Mouse (Mus musculus): ENCODE data around the gene Ly6g5b. TPM values are rescaled to one million over a fixed set of nuclear protein-coding genes. Genes with fewer than 3 reads are reported as not detected.

The Ly6g5b gene
- polyA plus RNA-seq, 1 experiment from 2014 or later = 0.49 TPM

GRCm38 (mm10) chr17:35097164-35097655 lies 18.0 kb downstream of the Ly6g5b start:
- Histone ChIP-seq H3K4me1 (ENCODE audit: control insufficient read depth, insufficient read depth, low read length) (no peaks in the 10 kb centered on the region), H3K9me3 (ENCODE audit: control insufficient read depth, low read depth, low read length) (no peaks in the 10 kb centered on the region), H3K36me3 (ENCODE audit: control insufficient read depth, insufficient read depth, low read length) (peaks cover 78% of the 10 kb centered on the region), H3K4me3 (ENCODE audit: low read depth, low read length) (no peak overlapping the region), H3K27me3 (ENCODE audit: control insufficient read depth, insufficient read depth, low read length) (no peaks in the 10 kb centered on the region), H3K9ac (replicated peaks; ENCODE audit: low read depth, low read length) (no peak overlapping the region), H3K4me2 (replicated peaks; ENCODE audit: low read depth, low read length) (no peak overlapping the region), H3K27ac (ENCODE audit: low read length) (no peak overlapping the region)
- no peak for ATAC-seq (ENCODE audit: insufficient number of reproducible peaks, insufficient read depth, low FRiP score, low read depth)
- 89% methylated on average over 11 of the region's 12 CpGs for WGBS

GRCm38 (mm10) chr17:35096597-35096996 lies 18.6 kb downstream of the Ly6g5b start:
- no peaks in the 10 kb centered on the region for H3K9me3 ChIP-seq (ENCODE audit: control insufficient read depth, low read depth, low read length)
- H3K4me3 ChIP-seq (ENCODE audit: low read depth, low read length) = no peak overlapping the region
- H3K4me1 ChIP-seq (ENCODE audit: control insufficient read depth, insufficient read depth, low read length) = no peaks in the 10 kb centered on the region
- H3K36me3 ChIP-seq (ENCODE audit: control insufficient read depth, insufficient read depth, low read length) = peaks cover 75% of the 10 kb centered on the region
- WGBS = 85% methylated on average over 12 of the region's 12 CpGs
- no peak for ATAC-seq (ENCODE audit: insufficient number of reproducible peaks, insufficient read depth, low FRiP score, low read depth)
- H3K27me3 ChIP-seq (ENCODE audit: control insufficient read depth, insufficient read depth, low read length) = no peaks in the 10 kb centered on the region
- H3K4me2 ChIP-seq (replicated peaks; ENCODE audit: low read depth, low read length) = no peak overlapping the region
- no peak overlapping the region for H3K27ac ChIP-seq (ENCODE audit: low read length)
- no peak overlapping the region for H3K9ac ChIP-seq (replicated peaks; ENCODE audit: low read depth, low read length)

GRCm38 (mm10) chr17:35094475-35095365 lies 20.5 kb downstream of the Ly6g5b start:
- H3K4me2 ChIP-seq (replicated peaks; ENCODE audit: low read depth, low read length) = no peak overlapping the region
- peaks cover 62% of the 10 kb centered on the region for H3K36me3 ChIP-seq (ENCODE audit: control insufficient read depth, insufficient read depth, low read length)
- no peak overlapping the region for H3K27ac ChIP-seq (ENCODE audit: low read length)
- H3K9ac ChIP-seq (replicated peaks; ENCODE audit: low read depth, low read length) = no peak overlapping the region
- no peaks in the 10 kb centered on the region for H3K27me3 ChIP-seq (ENCODE audit: control insufficient read depth, insufficient read depth, low read length)
- WGBS = 89% methylated on average over 15 of the region's 15 CpGs
- no peak for ATAC-seq (ENCODE audit: insufficient number of reproducible peaks, insufficient read depth, low FRiP score, low read depth)
- no peak overlapping the region for H3K4me3 ChIP-seq (ENCODE audit: low read depth, low read length)
- H3K4me1 ChIP-seq (ENCODE audit: control insufficient read depth, insufficient read depth, low read length) = peaks cover 10% of the 10 kb centered on the region
- no peaks in the 10 kb centered on the region for H3K9me3 ChIP-seq (ENCODE audit: control insufficient read depth, low read depth, low read length)

- no peak overlapping the region for H3K27ac ChIP-seq (ENCODE audit: low read length)
- H3K36me3 ChIP-seq (ENCODE audit: control insufficient read depth, insufficient read depth, low read length) = peaks cover 46% of the 10 kb centered on the region
These were observed 22.6 kb downstream of the Ly6g5b start for GRCm38 (mm10) chr17:35092403-35093198.

GRCm38 (mm10) chr17:35090166-35090932 lies 24.9 kb downstream of the Ly6g5b start:
- Histone ChIP-seq H3K27me3 (ENCODE audit: control insufficient read depth, insufficient read depth, low read length) (no peaks in the 10 kb centered on the region), H3K4me1 (ENCODE audit: control insufficient read depth, insufficient read depth, low read length) (peaks cover 10% of the 10 kb centered on the region), H3K27ac (ENCODE audit: low read length) (peak overlapping the region; percentile 92; the same call in 1 of the 2 replicates), H3K9me3 (ENCODE audit: control insufficient read depth, low read depth, low read length) (no peaks in the 10 kb centered on the region), H3K36me3 (ENCODE audit: control insufficient read depth, insufficient read depth, low read length) (peaks cover 31% of the 10 kb centered on the region), H3K4me2 (replicated peaks; ENCODE audit: low read depth, low read length) (peak overlapping the region; percentile 52), H3K9ac (replicated peaks; ENCODE audit: low read depth, low read length) (peak overlapping the region; percentile 77; the same call in 1 of the 2 replicates), H3K4me3 (ENCODE audit: low read depth, low read length) (peak overlapping the region; percentile 54)
- no peak for ATAC-seq (ENCODE audit: insufficient number of reproducible peaks, insufficient read depth, low FRiP score, low read depth)
- 61% methylated on average over 8 of the region's 8 CpGs for WGBS

More at GRCm38 (mm10) chr17:35092403-35093198, 22.6 kb downstream of the Ly6g5b start:
- 88% methylated on average over 14 of the region's 14 CpGs for WGBS
- no peak overlapping the region for H3K4me3 ChIP-seq (ENCODE audit: low read depth, low read length)
- H3K4me1 ChIP-seq (ENCODE audit: control insufficient read depth, insufficient read depth, low read length) = peaks cover 10% of the 10 kb centered on the region
- H3K9me3 ChIP-seq (ENCODE audit: control insufficient read depth, low read depth, low read length) = no peaks in the 10 kb centered on the region
- H3K27me3 ChIP-seq (ENCODE audit: control insufficient read depth, insufficient read depth, low read length) = no peaks in the 10 kb centered on the region
- no peak overlapping the region for H3K4me2 ChIP-seq (replicated peaks; ENCODE audit: low read depth, low read length)
- no peak for ATAC-seq (ENCODE audit: insufficient number of reproducible peaks, insufficient read depth, low FRiP score, low read depth)
- H3K9ac ChIP-seq (replicated peaks; ENCODE audit: low read depth, low read length) = no peak overlapping the region

GRCm38 (mm10) chr17:35088825-35089644 lies 26.2 kb downstream of the Ly6g5b start, which contains the start of gene Abhd16a:
Gene Abhd16a (plus strand): TSS chr17:35089263.
- Histone ChIP-seq H3K27me3 (ENCODE audit: control insufficient read depth, insufficient read depth, low read length) (no peaks in the 10 kb centered on the region), H3K9me3 (ENCODE audit: control insufficient read depth, low read depth, low read length) (no peaks in the 10 kb centered on the region), H3K36me3 (ENCODE audit: control insufficient read depth, insufficient read depth, low read length) (peaks cover 21% of the 10 kb centered on the region), H3K4me3 (ENCODE audit: low read depth, low read length) (peak within 1 kb of the TSS; percentile 54), H3K4me2 (replicated peaks; ENCODE audit: low read depth, low read length) (peak within 1 kb of the TSS; percentile 52), H3K27ac (ENCODE audit: low read length) (peak within 1 kb of the TSS; percentile 92), H3K4me1 (ENCODE audit: control insufficient read depth, insufficient read depth, low read length) (peaks cover 10% of the 10 kb centered on the region), H3K9ac (replicated peaks; ENCODE audit: low read depth, low read length) (peak within 1 kb of the TSS; percentile 77)
- WGBS = 3% methylated on average over 67 of the region's 67 CpGs
- ATAC-seq (ENCODE audit: insufficient number of reproducible peaks, insufficient read depth, low FRiP score, low read depth) = peak; percentile 96

GRCm38 (mm10) chr17:35088151-35088550 lies 27.1 kb downstream of the Ly6g5b start:
- no peak for ATAC-seq (ENCODE audit: insufficient number of reproducible peaks, insufficient read depth, low FRiP score, low read depth)
- 43% methylated on average over 2 of the region's 2 CpGs for WGBS
- Histone ChIP-seq H3K4me1 (ENCODE audit: control insufficient read depth, insufficient read depth, low read length) (peaks cover 10% of the 10 kb centered on the region), H3K9me3 (ENCODE audit: control insufficient read depth, low read depth, low read length) (no peaks in the 10 kb centered on the region), H3K27ac (ENCODE audit: low read length) (no peak overlapping the region), H3K4me3 (ENCODE audit: low read depth, low read length) (no peak overlapping the region), H3K9ac (replicated peaks; ENCODE audit: low read depth, low read length) (no peak overlapping the region), H3K4me2 (replicated peaks; ENCODE audit: low read depth, low read length) (no peak overlapping the region), H3K36me3 (ENCODE audit: control insufficient read depth, insufficient read depth, low read length) (peaks cover 16% of the 10 kb centered on the region), H3K27me3 (ENCODE audit: control insufficient read depth, insufficient read depth, low read length) (no peaks in the 10 kb centered on the region)

Measured in stomach, embryonic 14.5 days (tissue).